Mouse (Mus musculus): Measurements from ENCODE around the gene Kank2.
"Not testable (repeated sequence)": the region's sequence is repeated elsewhere in the genome, so short reads cannot be mapped to it uniquely, and the experiment has no call there.

Kank2 gene

DNA sequence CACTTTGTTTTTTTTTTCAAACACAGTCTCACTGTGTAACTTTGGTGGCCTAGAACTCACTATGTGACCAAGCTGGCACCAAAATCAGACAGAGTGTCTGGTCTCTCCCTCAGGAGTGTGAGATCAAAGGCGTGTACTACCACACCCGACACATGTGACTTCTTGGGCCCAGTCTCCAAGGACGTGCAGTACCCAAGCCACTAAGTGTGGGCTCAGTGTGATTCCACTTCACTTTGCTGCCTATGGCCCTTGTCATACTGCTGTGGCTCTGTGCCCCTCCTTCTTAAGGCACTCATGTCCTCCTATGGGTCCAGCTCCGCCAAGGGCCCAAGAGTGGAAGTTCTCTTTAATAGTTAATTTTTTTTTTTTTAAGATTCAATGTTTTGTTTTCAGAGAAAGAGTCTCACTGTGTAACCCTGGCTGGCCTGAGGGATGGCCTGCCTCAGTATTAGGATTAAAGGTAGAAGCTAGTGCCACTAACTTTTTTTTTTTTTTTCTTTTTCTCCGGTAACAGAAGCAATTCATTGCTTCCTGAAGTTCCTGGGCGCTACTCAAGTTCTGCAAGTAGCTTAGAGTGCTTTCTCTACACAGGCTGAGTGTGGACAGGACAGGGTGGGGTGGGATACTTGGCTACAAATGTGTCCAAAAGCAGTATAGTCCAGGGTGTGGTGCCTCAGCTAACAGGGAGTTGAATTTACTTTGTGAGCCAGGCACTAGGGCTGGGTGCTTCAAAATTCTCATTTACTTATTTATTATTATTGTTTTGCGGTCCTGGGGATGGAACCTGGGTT lies 13.8 kb downstream of the Kank2 start:
- no peak for DNase-seq (ENCODE audit: low spot score)

- no peak for DNase-seq (ENCODE audit: low spot score)
These were observed 16.7 kb downstream of the Kank2 start for GRCm38 (mm10) chr9:21781657-21782468.

GRCm38 (mm10) chr9:21777726-21778125 lies 20.8 kb downstream of the Kank2 start:
- no peak for DNase-seq (ENCODE audit: low spot score)

GRCm38 (mm10) chr9:21774353-21774752 lies 24.2 kb downstream of the Kank2 start:
- DNase-seq (ENCODE audit: low spot score): no peak

- DNase-seq (ENCODE audit: low spot score): not testable (repeated sequence)
These were observed 25.1 kb downstream of the Kank2 start for GRCm38 (mm10) chr9:21773396-21773795.

DNA sequence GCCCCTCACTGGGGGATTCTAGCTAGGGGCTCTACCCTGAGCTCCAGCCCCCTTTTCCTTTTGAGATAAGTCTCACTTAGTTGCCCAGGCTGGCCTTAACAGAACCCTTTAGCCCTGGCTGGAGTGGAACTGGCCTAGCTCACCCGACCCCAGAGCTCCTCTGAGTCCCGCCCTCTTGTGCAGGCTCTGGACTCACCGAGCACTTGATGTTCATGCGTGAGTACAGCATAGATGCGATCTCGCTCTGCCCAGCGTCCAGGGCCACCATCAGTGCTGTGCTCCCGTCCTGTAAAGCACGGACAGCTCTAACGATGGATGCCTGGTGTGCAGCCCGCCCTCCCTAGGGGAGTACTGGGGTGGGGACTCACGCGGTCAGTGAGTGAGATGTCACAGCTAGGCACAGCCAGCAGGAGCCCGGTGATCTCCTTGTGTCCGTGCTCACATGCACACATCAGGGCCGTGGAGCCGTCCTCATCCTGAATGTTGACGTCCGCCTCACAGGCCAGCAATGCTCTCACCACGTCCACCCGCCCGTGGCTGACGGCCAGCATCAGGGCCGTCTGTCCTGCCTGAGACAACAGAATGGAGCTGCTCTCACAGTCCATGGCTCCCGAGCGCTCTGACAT lies 28.9 kb downstream of the Kank2 start:
- DNase-seq (ENCODE audit: low spot score): no peak

DNA sequence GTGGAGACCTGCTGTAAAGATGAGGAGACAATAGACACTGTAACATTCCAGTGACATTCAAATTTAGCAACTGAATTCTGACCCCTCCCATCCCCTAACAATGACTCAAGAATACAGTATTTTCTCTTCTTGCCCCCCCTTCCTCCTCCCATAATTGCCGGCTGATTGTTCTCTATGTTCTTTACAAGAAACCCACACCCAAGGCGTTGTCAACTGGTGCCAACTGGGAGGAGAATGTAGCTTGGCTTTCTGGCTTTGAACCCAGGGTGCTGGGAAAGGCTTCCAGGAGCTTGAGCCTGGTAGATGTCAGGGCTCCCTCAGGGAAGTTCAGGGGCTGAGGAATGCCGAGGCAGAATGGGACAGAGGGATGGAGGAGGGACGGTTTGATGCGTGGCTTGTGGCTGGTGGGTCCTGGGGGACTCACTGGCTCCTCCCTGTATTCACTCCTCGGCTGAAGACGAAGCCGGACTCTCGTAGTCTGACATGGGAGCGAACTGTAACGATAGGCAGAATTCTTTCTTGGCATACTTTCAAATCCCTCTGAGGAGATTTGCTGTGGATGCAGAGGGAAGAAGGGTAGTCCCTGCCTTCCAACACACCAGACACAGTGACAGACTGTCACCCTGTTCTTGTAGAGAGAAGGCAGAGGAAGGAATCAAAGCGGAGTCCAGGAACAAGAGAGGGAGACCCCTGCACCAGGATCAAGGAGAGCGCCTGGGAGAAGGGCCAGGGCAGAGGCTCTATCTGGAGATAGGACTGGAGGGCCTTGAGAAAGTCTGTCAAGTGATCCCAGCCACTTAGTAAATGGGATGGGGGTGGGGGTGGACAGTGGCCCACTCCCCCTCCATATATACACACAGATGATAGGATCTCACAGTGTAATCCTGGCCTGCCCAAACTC lies 29.8 kb downstream of the Kank2 start:
- no peak for DNase-seq (ENCODE audit: low spot score)

GRCm38 (mm10) chr9:21767896-21768295 lies 30.6 kb downstream of the Kank2 start:
- no peak for DNase-seq (ENCODE audit: low spot score)

GRCm38 (mm10) chr9:21764084-21764999 lies 34.2 kb downstream of the Kank2 start:
- DNase-seq (ENCODE audit: low spot score): no peak

- DNase-seq (ENCODE audit: low spot score): no peak
These were observed 36.4 kb downstream of the Kank2 start for GRCm38 (mm10) chr9:21762135-21762534.

GRCm38 (mm10) chr9:21760155-21761088 lies 38.1 kb downstream of the Kank2 start, which contains the start of gene Spc24:
Gene Spc24 (minus strand): TSS chr9:21760303.
- peak; percentile 93 for DNase-seq (ENCODE audit: low spot score)

GRCm38 (mm10) chr9:21759718-21760117 lies 38.8 kb downstream of the Kank2 start:
- DNase-seq (ENCODE audit: low spot score): no peak

DNA sequence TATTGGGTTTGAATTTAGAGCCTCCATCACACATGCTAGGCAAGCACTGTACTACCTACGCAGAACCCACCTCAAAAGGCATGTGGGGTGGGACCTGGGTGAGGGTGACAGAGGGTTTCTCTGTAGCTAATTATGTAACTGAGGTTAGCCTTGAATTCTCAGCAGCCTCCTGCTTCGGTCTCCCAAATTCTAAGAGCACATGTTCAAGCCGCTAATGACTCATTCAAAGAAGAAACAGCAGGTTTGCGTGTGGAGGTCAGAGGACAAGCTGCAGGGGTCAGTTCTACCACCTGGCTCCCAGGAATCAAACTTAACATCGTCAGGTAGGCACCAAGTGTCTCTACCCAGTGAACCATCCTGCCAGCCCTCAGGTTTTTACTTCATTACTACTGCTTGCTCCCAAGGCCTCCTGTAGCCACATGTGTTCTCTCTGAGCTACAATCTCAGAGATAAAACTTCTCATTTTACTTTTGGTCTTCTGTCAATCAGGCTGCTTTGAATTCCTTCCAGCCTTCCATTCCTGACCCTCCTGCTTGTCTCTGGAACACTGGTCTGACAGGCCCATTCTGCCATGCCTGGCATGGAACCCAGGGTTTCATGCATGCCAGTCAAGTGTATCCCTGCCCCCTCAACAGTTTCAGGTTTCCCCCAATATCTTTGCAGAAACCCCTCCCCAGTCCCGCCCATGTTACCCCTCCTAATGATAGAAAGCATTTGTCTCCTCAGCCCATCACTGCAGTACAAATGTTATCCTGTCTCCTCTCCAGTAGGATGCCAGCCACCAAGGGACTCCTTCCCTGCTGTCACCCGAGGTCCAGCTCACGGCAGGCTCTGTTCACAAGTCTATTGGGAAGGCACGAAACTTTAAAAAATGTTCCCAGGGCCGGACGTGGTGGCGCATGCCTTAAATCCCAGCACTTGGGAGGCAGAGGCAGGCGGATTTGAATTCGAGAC lies 39.7 kb downstream of the Kank2 start:
- DNase-seq (ENCODE audit: low spot score): no peak

- DNase-seq (ENCODE audit: low spot score): no peak
These were observed 43.8 kb downstream of the Kank2 start for GRCm38 (mm10) chr9:21754516-21755321.

DNA sequence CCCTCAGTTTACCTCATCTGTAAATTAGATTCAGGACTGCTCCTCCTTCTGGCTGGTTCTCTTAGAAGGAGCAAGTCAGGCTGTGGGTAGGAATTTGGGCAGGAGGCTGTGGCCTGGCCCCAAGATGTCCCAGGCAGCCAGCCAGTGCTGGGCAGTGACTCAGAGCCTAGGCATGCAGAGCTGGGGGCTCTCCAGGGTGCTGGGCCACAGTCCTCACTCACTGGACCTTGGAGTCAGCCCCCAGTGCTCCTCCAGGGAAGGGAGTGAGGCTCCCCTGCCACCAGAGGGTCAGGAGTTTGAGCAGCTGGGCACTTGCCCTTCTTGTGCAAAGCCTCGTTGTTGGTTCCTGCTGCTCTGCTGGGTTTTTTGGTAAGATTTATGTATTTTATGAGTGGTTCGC lies 44.5 kb downstream of the Kank2 start:
- no peak for DNase-seq (ENCODE audit: low spot score)

DNA sequence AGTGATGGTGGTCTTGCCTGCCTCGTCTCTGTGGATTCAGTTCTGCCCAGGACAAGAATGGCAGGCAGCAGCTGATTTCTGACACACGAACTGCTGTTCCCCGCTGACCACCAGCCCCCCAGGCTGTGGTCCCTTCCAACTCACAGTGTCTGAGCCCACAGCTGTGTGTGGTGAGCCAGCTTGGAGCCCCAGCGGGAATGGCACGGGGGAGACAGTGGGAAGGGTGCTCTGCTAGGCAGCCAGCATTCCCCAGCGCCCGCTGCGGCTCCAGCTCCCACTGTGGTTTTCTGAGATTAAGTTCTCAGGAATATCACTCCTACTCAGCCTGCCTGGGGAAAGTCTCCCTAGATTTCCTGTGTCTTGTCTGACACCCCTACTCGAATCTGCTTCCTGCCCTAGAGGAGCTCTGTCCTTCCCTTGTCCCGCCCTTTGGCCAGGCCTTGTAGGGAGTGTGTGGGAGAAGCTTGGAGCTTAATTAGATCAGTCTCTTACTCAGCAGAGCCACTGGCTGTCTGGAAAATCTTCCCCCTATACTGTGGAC lies 46.2 kb downstream of the Kank2 start:
- DNase-seq (ENCODE audit: low spot score): no peak

DNA sequence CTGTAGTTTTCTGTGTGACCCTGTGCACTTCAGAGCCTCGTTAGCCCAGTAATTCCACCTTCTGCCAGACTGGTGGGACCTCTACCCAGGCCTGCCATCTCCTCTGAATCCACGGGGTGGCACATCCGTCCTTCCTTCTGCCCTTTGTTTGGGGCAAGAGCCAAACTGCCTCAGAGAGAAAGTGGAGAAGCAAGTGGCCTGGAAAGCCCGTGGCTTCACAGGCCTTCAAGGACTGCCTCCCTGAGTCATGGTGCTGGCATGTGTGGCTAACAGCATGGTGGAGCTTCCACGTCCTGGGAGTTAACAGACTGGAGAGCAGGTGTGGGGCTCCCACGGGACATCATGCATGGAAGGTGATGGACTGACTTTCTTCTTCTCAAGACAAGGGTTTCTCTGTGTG lies 47.2 kb downstream of the Kank2 start:
- DNase-seq (ENCODE audit: low spot score): no peak
